In genomic region chr12:56528881-56529681, GRCm38 (mm10) we compare ENCODE assay signal across 15 mouse cellular contexts. TPM values are rescaled to one million over a fixed set of nuclear protein-coding genes. Genes with fewer than 3 reads are reported as not detected.
DNase-seq lines count a peak whose midpoint lies in the region; ATAC-seq lines count a peak whose summit lies in the region.
"Had no signal": no experiment of that assay in that cellular context is flagged by ENCODE, and none has a peak within 500 bp of the region (broad histone marks: within the 10 kb centered on the region; RNA-seq: fewer than 3 reads in every experiment).

No protein-coding gene starts in this region.

- H3K4me3 ChIP-seq in embryonic facial prominence, embryonic 11.5 days (ENCODE audit: low read depth, low read length), result no peak overlapping the region
- no peak overlapping the region for H3K4me3 ChIP-seq in limb, embryonic 11.5 days (ENCODE audit: low read depth, low read length)
- H3K4me3 ChIP-seq: heart, embryonic 10.5 days; hindbrain, embryonic 13.5 days had no signal

- 0 out of 2 replicates have a peak overlapping the region, but pooled peaks have one; percentile 8 for H3K9ac ChIP-seq in embryonic facial prominence, embryonic 11.5 days (replicated peaks; ENCODE audit: low read length)
- no peak overlapping the region for H3K9ac ChIP-seq in limb, embryonic 11.5 days (ENCODE audit: low read length)
- H3K9ac ChIP-seq: hindbrain, embryonic 13.5 days had no signal

- no peak overlapping the region for H3K4me2 ChIP-seq in embryonic facial prominence, embryonic 11.5 days (ENCODE audit: low read depth, low read length)
- H3K4me2 ChIP-seq in limb, embryonic 11.5 days (ENCODE audit: low read depth, severe bottlenecking), result no peak overlapping the region
- H3K4me2 ChIP-seq: hindbrain, embryonic 13.5 days had no signal

- 1% methylated on average over 36 of the region's 36 CpGs for WGBS in embryonic facial prominence, embryonic 11.5 days
- under 1% methylated on average over 36 of the region's 36 CpGs for WGBS in limb, embryonic 11.5 days

- no peak for ATAC-seq in embryonic facial prominence, embryonic 11.5 days (replicated peaks; ENCODE audit: insufficient number of reproducible peaks, low FRiP score, low TSS enrichment, low read depth)
- no peak for ATAC-seq in limb, embryonic 11.5 days (ENCODE audit: insufficient number of reproducible peaks, low FRiP score, low TSS enrichment, low read depth)

- no peak overlapping the region for H3K27ac ChIP-seq in embryonic facial prominence, embryonic 11.5 days (replicated peaks; ENCODE audit: low read depth, low read length)
- H3K27ac ChIP-seq in limb, embryonic 11.5 days (replicated peaks; ENCODE audit: low read depth, low read length), result no peak overlapping the region
- H3K27ac ChIP-seq: heart, embryonic 10.5 days; hindbrain, embryonic 13.5 days; macrophage had no signal

- H3K4me1 ChIP-seq in embryonic facial prominence, embryonic 11.5 days (ENCODE audit: control insufficient read depth, insufficient read depth, low read length), result no peaks in the 10 kb centered on the region; the same call in 1 of the 2 replicates
- H3K4me1 ChIP-seq in limb, embryonic 11.5 days (ENCODE audit: control insufficient read depth, insufficient read depth, low read length), result 0 out of 2 replicates have a peak, but pooled peaks cover 4% of the 10 kb centered on the region

- peaks cover 71% of the 10 kb centered on the region for H3K27me3 ChIP-seq in embryonic facial prominence, embryonic 11.5 days (ENCODE audit: control insufficient read depth, insufficient read depth, low read length)
- peaks cover 89% of the 10 kb centered on the region for H3K27me3 ChIP-seq in limb, embryonic 11.5 days (ENCODE audit: control insufficient read depth, insufficient read depth, low read length)

- H3K36me3 ChIP-seq in embryonic facial prominence, embryonic 11.5 days (replicated peaks; ENCODE audit: control insufficient read depth, insufficient read depth, low read depth, low read length), result no peaks in the 10 kb centered on the region
- no peaks in the 10 kb centered on the region for H3K36me3 ChIP-seq in limb, embryonic 11.5 days (ENCODE audit: control insufficient read depth, insufficient read depth, low read length)
- H3K36me3 ChIP-seq: heart, embryonic 10.5 days; hindbrain, embryonic 13.5 days had no signal

- H3K9me3 ChIP-seq in embryonic facial prominence, embryonic 11.5 days (replicated peaks; ENCODE audit: control insufficient read depth, low read length), result no peaks in the 10 kb centered on the region
- no peaks in the 10 kb centered on the region for H3K9me3 ChIP-seq in limb, embryonic 11.5 days (ENCODE audit: control insufficient read depth, low read length)
- H3K9me3 ChIP-seq: heart, embryonic 10.5 days; hindbrain, embryonic 13.5 days had no signal

- DNase-seq in embryo, embryonic 10 days (ENCODE audit: low spot score), result peak; percentile 42
- DNase-seq in embryo, embryonic 11 days, result no peak
- DNase-seq in embryonic facial prominence, embryonic 11.5 days (ENCODE audit: low spot score), result no peak
- peak; percentile 51 for DNase-seq in limb, embryonic 11.5 days (ENCODE audit: low spot score)
- DNase-seq in lung, postnatal 4 days, result peak; percentile 56 to 80
- no peak for DNase-seq in retina, postnatal 1 day
- no peak for DNase-seq in left cerebral cortex, adult 18-20 months (ENCODE audit: low spot score in 2 of 2)
- DNase-seq in right cerebral cortex, postnatal 4 days, result no peak
- DNase-seq: adrenal gland, adult 8-10 months; cerebellum, postnatal 14 days; layer of hippocampus, adult 9-11 months had no signal

RNA-seq across cellular contexts. Expression of gene Nkx2-1, which starts 7.6 kb away (rescaled TPM):
- polyA plus RNA-seq in embryonic facial prominence, embryonic 11.5 days (2014; fragmentation: Nextera tagmentation; extraction: Ambion mirVana), result 6.9 and 17.0 TPM in 2 replicates
- not detected in 2 replicates for polyA plus RNA-seq in limb, embryonic 11.5 days (2014; fragmentation: Nextera tagmentation; extraction: Ambion mirVana)
- under 1 TPM; 0.28 to 0.67 TPM for total RNA-seq in left cerebral cortex, adult 18-20 months (2021)
- total RNA-seq: adrenal gland, adult 8-10 months had no signal
- polyA plus RNA-seq: kidney, embryonic 14.5 days; macrophage had no signal

Comparison
In these comparisons a context has a peak if more than half of its experiments do, and no peak if none do; other contexts are left out.
1. DNase-seq: peak in embryo, embryonic 10 days (single experiment), limb, embryonic 11.5 days (single experiment) and lung, postnatal 4 days (2 of 2); none in embryo, embryonic 11 days (single experiment), embryonic facial prominence, embryonic 11.5 days (single experiment), retina, postnatal 1 day (single experiment), left cerebral cortex, adult 18-20 months (0 of 2) and right cerebral cortex, postnatal 4 days (single experiment).